Mouse (Mus musculus): Measurements from ENCODE around the gene Dnaaf5.
A peak's percentile ranks its signal among the peaks of the same experiment; 100 is the strongest.

The Dnaaf5 gene

DNA sequence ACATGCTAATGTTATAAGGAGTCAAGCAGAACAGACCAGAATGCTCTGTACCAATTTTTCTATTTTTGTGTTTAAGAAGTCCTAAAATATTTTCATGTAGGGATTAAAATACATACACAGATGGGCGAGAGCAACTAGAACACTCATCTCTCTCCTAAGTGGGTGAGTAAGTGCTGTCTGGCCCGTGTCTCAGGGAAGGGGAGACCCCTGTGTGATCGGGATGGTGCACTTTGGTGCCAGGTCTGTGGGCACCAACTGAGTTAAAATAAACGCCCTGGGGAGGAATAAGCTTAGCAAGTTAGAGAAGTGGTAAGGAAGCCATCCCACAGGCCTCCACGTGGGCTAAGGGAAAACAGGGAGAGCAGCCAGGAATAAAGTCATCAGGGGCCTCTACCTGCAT, 40.9 kb downstream of the Dnaaf5 start:
- ATAC-seq (ENCODE audit: low TSS enrichment) = peak; percentile 79

DNA sequence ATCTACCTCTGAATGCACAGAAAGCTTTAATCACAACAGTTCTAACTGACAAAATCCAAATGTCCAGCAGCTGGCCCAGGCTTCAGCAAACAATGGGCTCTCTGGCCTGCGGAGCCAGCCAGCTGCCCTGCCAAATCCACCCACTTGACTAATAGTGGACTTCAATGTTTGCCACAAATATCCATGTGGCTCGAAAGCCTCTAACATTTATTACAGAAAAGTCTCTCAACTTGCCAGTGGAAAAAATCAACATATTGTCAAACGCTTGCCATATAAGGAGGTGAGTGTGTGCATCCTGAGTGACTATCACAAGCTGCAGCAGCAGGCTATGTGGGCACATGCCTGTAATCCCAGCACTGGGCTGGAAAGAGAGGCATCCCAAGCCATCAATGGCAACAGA, 48.8 kb downstream of the Dnaaf5 start:
- ATAC-seq (ENCODE audit: low TSS enrichment) = no peak

GRCm38 (mm10) chr5:139199636-139199994, 49.6 kb downstream of the Dnaaf5 start:
- no peak for ATAC-seq (ENCODE audit: low TSS enrichment)

DNA sequence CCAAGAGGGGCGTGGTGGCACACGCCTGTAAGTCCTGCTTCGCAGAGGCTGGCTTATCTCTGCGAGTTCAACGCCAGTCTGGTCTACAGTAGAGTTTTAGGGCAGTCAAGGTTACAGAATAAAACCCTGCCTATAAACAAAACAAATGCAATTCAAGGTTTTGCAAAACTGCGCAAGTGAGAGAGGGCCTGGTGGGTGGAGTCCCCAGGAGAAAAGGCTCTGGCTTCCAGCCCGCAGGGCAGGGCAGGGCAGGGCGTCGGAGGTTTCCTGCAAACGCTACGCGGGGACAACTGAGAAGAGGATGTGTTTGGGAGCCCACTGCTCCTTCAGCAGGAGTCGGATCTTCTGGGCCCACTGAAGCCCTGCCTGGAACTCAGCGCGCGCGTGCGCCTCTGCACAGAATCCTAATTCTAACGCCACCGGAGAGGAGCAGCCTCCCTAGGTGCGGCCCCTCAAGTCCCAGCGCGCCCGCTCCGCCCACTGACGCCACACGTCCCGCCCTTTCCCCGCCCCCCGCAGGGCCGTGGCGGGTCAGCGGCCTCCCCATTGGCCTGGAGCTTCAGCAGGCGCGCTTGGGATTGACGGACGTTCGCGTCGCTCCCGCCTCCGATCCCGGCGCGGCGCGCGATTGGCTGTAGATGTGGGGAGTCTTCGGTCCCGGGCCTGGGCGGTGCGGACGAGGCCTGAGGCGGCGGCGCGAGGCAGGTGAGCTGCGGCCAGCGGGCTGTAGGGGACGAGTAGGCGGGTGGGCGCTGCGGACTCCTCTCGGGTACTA, 50.2 kb downstream of the Dnaaf5 start, which contains the start of gene Sun1:
Gene Sun1, plus strand, starts transcription at position 643 of the 775 bp plus-strand sequence.
- peak; percentile 91 for ATAC-seq (ENCODE audit: low TSS enrichment)

GRCm38 (mm10) chr5:139200770-139201569, 50.9 kb downstream of the Dnaaf5 start:
- ATAC-seq (ENCODE audit: low TSS enrichment) = peak; percentile 14

- no peak for ATAC-seq (ENCODE audit: low TSS enrichment)
Measured at GRCm38 (mm10) chr5:139202127-139202526, 52.1 kb downstream of the Dnaaf5 start.

- ATAC-seq (ENCODE audit: low TSS enrichment) = peak; percentile 12; the same call in 1 of the 2 replicates
Measured at GRCm38 (mm10) chr5:139203312-139203711, 53.3 kb downstream of the Dnaaf5 start.

- no peak for ATAC-seq (ENCODE audit: low TSS enrichment)
Measured at GRCm38 (mm10) chr5:139206081-139206480, 56.1 kb downstream of the Dnaaf5 start.

DNA sequence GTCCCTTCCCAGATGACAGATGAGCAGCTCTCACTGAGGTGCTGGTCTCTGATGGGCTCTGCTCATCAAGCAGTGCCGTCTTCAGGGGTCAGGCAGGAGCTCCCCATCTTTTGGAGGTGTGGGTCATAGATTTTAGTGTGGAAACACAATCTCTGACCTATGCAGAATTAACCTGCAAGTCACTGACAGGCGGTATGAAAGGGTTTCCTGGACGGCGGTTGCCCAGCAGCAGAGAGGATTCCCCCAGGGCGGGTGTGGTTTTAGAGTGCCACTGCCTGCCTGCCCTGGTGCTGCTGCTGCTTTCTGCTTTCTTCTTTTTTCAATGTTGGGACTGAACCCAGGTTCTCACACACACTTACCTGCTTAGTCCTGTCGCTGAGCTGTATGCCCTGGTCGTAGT, 56.5 kb downstream of the Dnaaf5 start:
- no peak for ATAC-seq (ENCODE audit: low TSS enrichment)

DNA sequence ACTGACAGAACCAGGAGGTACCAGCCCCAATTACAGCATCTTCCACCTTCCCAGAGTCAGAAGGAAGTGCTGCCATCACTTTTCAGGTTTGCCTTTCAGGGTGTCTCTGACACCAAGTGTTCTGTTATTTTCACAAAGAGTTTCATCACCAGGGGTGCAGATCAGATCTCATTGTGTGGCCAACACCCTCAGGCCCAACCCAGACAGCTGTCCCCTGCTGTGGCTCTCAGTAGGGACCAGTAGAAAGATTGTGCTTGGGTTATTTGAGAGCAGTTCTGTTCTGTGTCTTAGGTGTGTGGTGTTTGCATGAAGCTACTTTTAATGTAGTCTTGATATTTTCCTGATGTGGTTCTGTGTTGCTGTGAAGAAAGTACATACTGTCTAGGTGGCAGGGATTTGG, 58.2 kb downstream of the Dnaaf5 start:
- no peak for ATAC-seq (ENCODE audit: low TSS enrichment)

GRCm38 (mm10) chr5:139208871-139209684, 59.1 kb downstream of the Dnaaf5 start:
- ATAC-seq (ENCODE audit: low TSS enrichment) = no peak

DNA sequence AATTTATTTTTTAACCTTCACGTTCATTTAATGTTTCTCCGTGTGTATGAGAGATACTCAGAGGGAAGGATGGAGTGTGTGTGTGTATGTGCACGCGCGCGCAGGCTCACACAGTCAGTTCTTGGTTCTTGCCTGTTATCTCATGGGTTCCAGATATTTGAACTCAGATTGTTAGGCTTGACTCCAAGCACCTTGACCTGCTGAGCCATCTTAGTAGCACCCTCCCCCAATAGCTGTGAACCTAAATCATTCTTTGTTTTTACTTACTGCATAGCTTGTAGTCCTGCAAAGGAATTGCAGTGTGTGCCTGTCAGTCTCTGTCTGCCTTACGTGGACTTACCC, 59.6 kb downstream of the Dnaaf5 start:
- ATAC-seq (ENCODE audit: low TSS enrichment) = no peak

GRCm38 (mm10) chr5:139211737-139212385, 61.8 kb downstream of the Dnaaf5 start:
- ATAC-seq (ENCODE audit: low TSS enrichment) = no peak

GRCm38 (mm10) chr5:139214298-139214697, 64.3 kb downstream of the Dnaaf5 start:
- ATAC-seq (ENCODE audit: low TSS enrichment) = peak; percentile 56; the same call in 1 of the 2 replicates

GRCm38 (mm10) chr5:139215184-139215583, 65.2 kb downstream of the Dnaaf5 start:
- peak; percentile 47; the same call in 1 of the 2 replicates for ATAC-seq (ENCODE audit: low TSS enrichment)

GRCm38 (mm10) chr5:139216121-139216520, 66.1 kb downstream of the Dnaaf5 start:
- ATAC-seq (ENCODE audit: low TSS enrichment) = no peak

GRCm38 (mm10) chr5:139216774-139217173, 66.8 kb downstream of the Dnaaf5 start:
- ATAC-seq (ENCODE audit: low TSS enrichment) = peak; percentile 41

- ATAC-seq (ENCODE audit: low TSS enrichment) = no peak
Measured at GRCm38 (mm10) chr5:139220006-139220515, 70.0 kb downstream of the Dnaaf5 start.

GRCm38 (mm10) chr5:139220610-139221009, 70.6 kb downstream of the Dnaaf5 start:
- no peak for ATAC-seq (ENCODE audit: low TSS enrichment)

GRCm38 (mm10) chr5:139223331-139223730, 73.3 kb downstream of the Dnaaf5 start:
- ATAC-seq (ENCODE audit: low TSS enrichment) = no peak

DNA sequence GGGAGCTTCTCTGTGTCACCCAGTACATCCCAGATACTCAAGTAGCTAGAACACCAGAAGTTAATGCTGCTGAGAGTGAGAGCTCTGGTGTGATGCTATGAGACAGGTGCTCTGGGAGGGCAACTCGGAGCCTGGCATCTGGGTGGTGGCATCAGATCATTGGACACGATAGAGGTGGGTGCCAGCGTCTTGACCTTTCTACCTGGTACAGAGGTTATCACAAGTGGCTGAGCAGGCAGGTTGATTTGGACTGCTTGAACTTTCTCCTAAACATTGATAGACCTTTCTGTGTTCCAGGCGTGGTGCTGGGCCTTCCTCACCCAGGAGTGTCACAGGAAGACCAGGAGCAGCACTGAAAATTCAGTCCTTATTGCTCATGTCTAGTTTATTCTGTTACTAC, 77.2 kb downstream of the Dnaaf5 start:
- ATAC-seq (ENCODE audit: low TSS enrichment) = no peak

All from frontal cortex, adult (tissue).